Mouse (Mus musculus): ENCODE measurements around the gene Ccdc136. TPM values are rescaled to one million over a fixed set of nuclear protein-coding genes. Genes with fewer than 3 reads are reported as not detected.

The Ccdc136 gene
- polyA plus RNA-seq, 1 experiment from 2014 or later: 0.62 TPM

Small RNAs within 50 kb of the gene (microRNA-seq; reads per million reads assigned to microRNA genes)
- not detected for gene Gm26220
- not detected for gene Gm44354

Other genes starting within 250 kb of the Ccdc136 start
- 15.2 and 19.5 TPM in 2 replicates for gene Rbm28, start 231.3 kb upstream of the Ccdc136 start, polyA plus RNA-seq (2015; fragmentation: Nextera tagmentation; extraction: Ambion mirVana)
- gene Prrt4, start 216.7 kb upstream of the Ccdc136 start, polyA plus RNA-seq (2015; fragmentation: Nextera tagmentation; extraction: Ambion mirVana): 0.05 and 0.06 TPM in 2 replicates
- 9.5 and 10.0 TPM in 2 replicates for gene Impdh1, start 179.9 kb upstream of the Ccdc136 start, polyA plus RNA-seq (2015; fragmentation: Nextera tagmentation; extraction: Ambion mirVana)
- 17.0 and 18.6 TPM in 2 replicates for gene Hilpda, start 123.8 kb upstream of the Ccdc136 start, polyA plus RNA-seq (2015; fragmentation: Nextera tagmentation; extraction: Ambion mirVana)
- gene Fam71f2, start 116.7 kb upstream of the Ccdc136 start, polyA plus RNA-seq (2015; fragmentation: Nextera tagmentation; extraction: Ambion mirVana): 0.10 and 0.12 TPM in 2 replicates
- not detected in 2 replicates for gene Fam71f1, start 77.2 kb upstream of the Ccdc136 start, polyA plus RNA-seq (2015; fragmentation: Nextera tagmentation; extraction: Ambion mirVana)
- gene Calu, start 48.2 kb upstream of the Ccdc136 start, polyA plus RNA-seq (2015; fragmentation: Nextera tagmentation; extraction: Ambion mirVana): 95.5 and 121 TPM in 2 replicates
- 0.10 TPM in 1 of 2 replicates, not detected in the other for gene Opn1sw, start 7.8 kb upstream of the Ccdc136 start, polyA plus RNA-seq (2015; fragmentation: Nextera tagmentation; extraction: Ambion mirVana)
- 0.89 and 0.97 TPM in 2 replicates for gene Flnc, start 36.9 kb downstream of the Ccdc136 start, polyA plus RNA-seq (2015; fragmentation: Nextera tagmentation; extraction: Ambion mirVana)
- gene Atp6v1f, start 71.4 kb downstream of the Ccdc136 start, polyA plus RNA-seq (2015; fragmentation: Nextera tagmentation; extraction: Ambion mirVana): 132 and 152 TPM in 2 replicates
- not detected in 2 replicates for gene Atp6v1fnb, start 75.1 kb downstream of the Ccdc136 start, polyA plus RNA-seq (2015; fragmentation: Nextera tagmentation; extraction: Ambion mirVana)
- gene Kcp, start 111.6 kb downstream of the Ccdc136 start, polyA plus RNA-seq (2015; fragmentation: Nextera tagmentation; extraction: Ambion mirVana): 1.5 and 1.6 TPM in 2 replicates
- 6.9 TPM in 2 replicates for gene Irf5, start 130.3 kb downstream of the Ccdc136 start, polyA plus RNA-seq (2015; fragmentation: Nextera tagmentation; extraction: Ambion mirVana)
- 38.2 and 43.1 TPM in 2 replicates for gene Tnpo3, start 213.6 kb downstream of the Ccdc136 start, polyA plus RNA-seq (2015; fragmentation: Nextera tagmentation; extraction: Ambion mirVana)